In genomic region chr5:136953015-136953414, GRCm38 (mm10) we compare ENCODE assay signal across 8 mouse cellular contexts. TPM values are rescaled to one million over a fixed set of nuclear protein-coding genes. Genes with fewer than 3 reads are reported as not detected.
DNase-seq lines count a peak whose midpoint lies in the region; ATAC-seq lines count a peak whose summit lies in the region.

Gene Fis1 (plus strand): TSS chr5:136953275.

- H3K36me3 ChIP-seq in hindbrain, embryonic 12.5 days: peaks cover 7% of the 10 kb centered on the region; the same call in 1 of the 2 replicates

- H3K27me3 ChIP-seq in hindbrain, embryonic 12.5 days: no peaks in the 10 kb centered on the region

- peak; percentile 98 for DNase-seq in Muller cell, postnatal 12 days (ENCODE audit: inconsistent ontology term)
- DNase-seq in cerebellum, adult 9-11 months: peak; percentile 97
- DNase-seq in frontal cortex, postnatal 10 days (ENCODE audit: low spot score in 2 of 2): peak; percentile 92
- DNase-seq in layer of hippocampus, postnatal 14 days (ENCODE audit: low spot score in 2 of 2): peak; percentile 91 to 96
- DNase-seq in lung, postnatal 14 days: peak; percentile 97
- peak; percentile 93 for DNase-seq in retina, adult 2 months (ENCODE audit: low read depth, low spot score)
- peak; percentile 81 to 85 for DNase-seq in thymus, postnatal 36 days

- H3K4me3 ChIP-seq in hindbrain, embryonic 12.5 days: peak within 1 kb of the TSS; percentile 76

- peaks cover 22% of the 10 kb centered on the region for H3K4me1 ChIP-seq in hindbrain, embryonic 12.5 days

- H3K9ac ChIP-seq in hindbrain, embryonic 12.5 days: peak within 1 kb of the TSS; percentile 83

- peak; percentile 97 for ATAC-seq in hindbrain, embryonic 12.5 days (ENCODE audit: low FRiP score)

- 0% methylated on average over 23 of the region's 23 CpGs for WGBS in hindbrain, embryonic 12.5 days

- H3K4me2 ChIP-seq in hindbrain, embryonic 12.5 days (replicated peaks): peak within 1 kb of the TSS; percentile 75

- H3K9me3 ChIP-seq in hindbrain, embryonic 12.5 days (replicated peaks): no peaks in the 10 kb centered on the region

- H3K27ac ChIP-seq in hindbrain, embryonic 12.5 days: peak within 1 kb of the TSS; percentile 77

RNA-seq across cellular contexts. Expression of gene Fis1, which starts in this region (rescaled TPM):
- 294 and 324 TPM in 2 replicates for polyA plus RNA-seq in hindbrain, embryonic 12.5 days (2016; fragmentation: Nextera tagmentation; extraction: Ambion mirVana)
- total RNA-seq in layer of hippocampus, postnatal 14 days (2021): 100 to 1,000 TPM; 207 to 216 TPM

Comparison
In these comparisons a context has a peak if more than half of its experiments do, and no peak if none do; other contexts are left out.
1. Peak in every context shown above with its lines: DNase-seq, ATAC-seq, H3K4me3 ChIP-seq and H3K27ac ChIP-seq.